In genomic region chr11:115287386-115287785, GRCm38 (mm10) we compare ENCODE assay signal across 1 mouse cellular context.
TF ChIP-seq lines count a peak whose summit lies in the region.

No protein-coding gene starts in this region.

TF ChIP-seq in MEL, 35 proteins besides CTCF, POLR2A, EP300 and RAD21:
- TF ChIP-seq UBTF (IDR thresholded peaks at IDR 0.05; ENCODE audit: borderline replicate concordance, insufficient read depth, low read depth, low read length) (no peak), TAL1 (IDR thresholded peaks at IDR 0.05; ENCODE audit: low read length) (no peak), BHLHE40 (IDR thresholded peaks at IDR 0.05; ENCODE audit: borderline replicate concordance, low read depth, low read length) (no peak), CHD2 (IDR thresholded peaks at IDR 0.05; ENCODE audit: low read length) (no peak), JUND (IDR thresholded peaks at IDR 0.05; ENCODE audit: low read depth, low read length) (no peak), SIN3A (IDR thresholded peaks at IDR 0.05; ENCODE audit: low read length) (no peak), MEF2A (IDR thresholded peaks at IDR 0.05; ENCODE audit: extremely low read depth, insufficient replicate concordance, low read depth, low read length, poor library complexity, severe bottlenecking) (no peak), ELF1 (IDR thresholded peaks at IDR 0.05; ENCODE audit: low read depth, low read length) (no peak), E2F4 (IDR thresholded peaks at IDR 0.05; ENCODE audit: borderline replicate concordance, low read depth, low read length) (no peak), HCFC1 (IDR thresholded peaks at IDR 0.05; ENCODE audit: low read depth, low read length) (no peak), MXI1 (IDR thresholded peaks at IDR 0.05; ENCODE audit: low read depth, low read length) (no peak), ETS1 (IDR thresholded peaks at IDR 0.05; ENCODE audit: low read depth, low read length) (no peak)
TF ChIP-seq in MEL: peak in this region for 0.
